Mouse (Mus musculus) adrenal gland (tissue): Measurements from ENCODE around the gene Igf1.

Experiments used
- intact Hi-C: fragments of 180-260 bp; cut with DNase I; formaldehyde crosslinking; loops from one replicate; pipeline ENCODE4 v1.15.1; 2025

Gene Igf1

GRCm38 (mm10) chr10:87859453-87859852, 1.4 kb downstream of the Igf1 start:
- intact Hi-C loops = loop anchor here (10.0 kb wide), 1 partner anchor 255 kb away; no protein-coding TSS in a partner anchor

- intact Hi-C loops = no loop called here
These were observed 2.4 kb downstream of the Igf1 start for GRCm38 (mm10) chr10:87860181-87861103.

GRCm38 (mm10) chr10:87861104-87861455, 3.0 kb downstream of the Igf1 start:
- intact Hi-C loops = no loop called here

GRCm38 (mm10) chr10:87862899-87863298, 4.8 kb downstream of the Igf1 start:
- intact Hi-C loops = no loop called here

DNA sequence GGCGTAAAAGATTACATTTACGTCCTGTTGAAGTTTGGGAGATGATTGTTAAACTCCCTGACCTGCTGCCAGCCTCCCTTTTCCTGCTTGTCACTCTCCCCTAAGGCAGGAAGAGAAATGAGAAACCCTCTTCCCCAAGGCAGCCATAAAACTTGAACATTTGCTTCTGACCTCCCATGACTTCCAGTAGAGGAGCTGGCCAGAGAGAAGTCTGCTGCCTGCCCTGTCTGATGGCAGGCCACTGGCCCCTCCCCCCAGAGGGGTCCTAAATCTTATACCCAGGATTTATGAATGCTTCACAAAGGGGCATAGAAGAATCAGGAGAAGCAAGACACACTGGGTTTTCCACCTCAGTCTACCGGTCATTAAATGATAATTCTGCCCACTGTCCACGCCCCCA, 5.3 kb downstream of the Igf1 start:
- intact Hi-C loops = no loop called here

DNA sequence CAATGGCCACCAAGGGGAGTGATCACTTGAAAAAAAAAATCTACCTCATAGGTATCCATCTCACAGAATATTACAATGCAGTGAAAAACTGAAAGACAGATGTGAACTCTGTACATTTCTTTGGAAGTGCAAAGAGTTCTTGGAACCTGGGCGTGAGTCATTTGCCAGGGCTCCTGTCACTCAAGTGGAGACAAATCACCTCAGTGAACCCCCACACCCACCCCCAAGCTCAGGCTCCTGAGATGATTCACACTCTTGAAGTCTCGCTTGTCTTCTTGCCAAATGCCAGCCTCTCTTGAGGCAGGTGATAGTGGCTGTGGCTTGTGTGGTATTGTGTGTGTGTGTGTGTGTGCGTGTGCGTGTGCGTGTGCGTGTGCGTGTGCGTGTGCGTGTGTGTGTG, 7.6 kb downstream of the Igf1 start:
- intact Hi-C loops = no loop called here

DNA sequence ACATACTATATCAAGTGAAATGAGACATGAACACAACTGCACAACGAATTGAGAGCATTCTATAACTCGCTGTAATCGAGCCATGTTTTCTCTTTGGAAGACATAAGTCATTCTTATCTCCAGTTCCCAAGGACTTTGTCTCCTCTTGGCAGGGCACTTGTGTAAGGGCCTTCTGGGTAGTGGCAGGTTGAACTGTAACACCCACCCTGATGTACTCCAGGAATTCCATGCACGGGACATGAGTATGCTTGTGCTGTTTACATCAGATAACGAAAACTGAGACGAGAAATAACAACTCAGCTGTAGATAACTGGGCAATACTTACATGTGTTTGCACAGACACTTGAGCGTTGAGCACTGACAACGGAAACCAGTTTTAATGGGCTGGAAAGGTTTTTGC, 8.4 kb downstream of the Igf1 start:
- intact Hi-C loops = no loop called here

DNA sequence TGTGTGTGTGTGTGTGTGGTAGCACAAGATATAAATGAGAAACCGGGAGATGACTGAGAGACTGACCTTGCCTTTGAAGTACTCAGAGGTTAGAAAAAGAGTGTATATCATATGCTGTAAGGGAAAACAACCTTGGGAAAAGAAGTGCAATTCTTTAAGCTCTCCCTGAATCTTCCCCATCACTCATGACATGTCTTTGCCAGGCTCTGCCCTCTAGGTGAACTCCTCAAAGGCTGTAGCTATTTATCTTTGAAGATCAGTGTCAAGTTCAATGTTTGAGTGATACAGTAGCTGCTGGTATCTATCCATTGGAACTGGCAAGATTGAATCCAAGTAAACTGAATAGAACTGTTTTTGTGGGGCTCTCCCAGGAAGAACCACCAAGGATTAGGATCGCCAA, 9.2 kb downstream of the Igf1 start:
- intact Hi-C loops = no loop called here

- intact Hi-C loops = no loop called here
These were observed 9.6 kb downstream of the Igf1 start for GRCm38 (mm10) chr10:87867631-87868030.

DNA sequence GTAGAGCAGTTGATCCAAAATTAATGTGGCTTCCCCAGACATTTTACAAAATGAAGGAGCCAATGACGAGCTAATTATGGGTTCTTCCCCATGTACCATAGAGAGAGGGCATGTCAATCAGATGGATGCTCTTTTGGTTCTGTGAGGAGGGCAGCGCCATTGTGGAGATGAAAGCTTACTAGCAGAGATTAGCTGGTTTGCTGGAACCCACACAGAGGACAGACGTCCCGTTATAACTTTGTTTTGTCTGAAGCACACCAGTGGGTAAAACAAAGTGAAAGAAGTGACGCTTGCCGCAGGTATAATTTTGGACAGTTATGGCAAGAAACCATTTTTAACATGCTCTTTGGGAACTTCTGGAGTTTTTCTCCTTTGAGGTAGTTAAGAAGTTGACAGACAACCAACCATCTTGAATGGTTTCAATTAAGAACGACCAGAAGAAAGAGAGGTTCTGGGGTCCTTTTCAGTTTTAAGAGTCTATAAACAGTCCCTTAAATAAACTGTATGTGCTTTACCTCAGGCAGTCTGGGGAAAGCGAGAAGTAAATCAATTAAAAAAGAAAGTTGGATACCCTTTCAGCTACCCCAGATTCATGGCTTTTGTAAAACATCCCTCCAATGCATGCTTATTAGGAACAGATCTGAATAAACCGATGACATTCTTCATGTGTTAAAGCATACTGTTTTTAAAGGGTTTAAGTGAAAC, 10.4 kb downstream of the Igf1 start:
- intact Hi-C loops = no loop called here

GRCm38 (mm10) chr10:87869151-87869550, 11.1 kb downstream of the Igf1 start:
- intact Hi-C loops = no loop called here

- intact Hi-C loops = no loop called here
These were observed 11.6 kb downstream of the Igf1 start for GRCm38 (mm10) chr10:87869691-87870090.

- intact Hi-C loops = no loop called here
These were observed 14.0 kb downstream of the Igf1 start for GRCm38 (mm10) chr10:87871863-87872647.

DNA sequence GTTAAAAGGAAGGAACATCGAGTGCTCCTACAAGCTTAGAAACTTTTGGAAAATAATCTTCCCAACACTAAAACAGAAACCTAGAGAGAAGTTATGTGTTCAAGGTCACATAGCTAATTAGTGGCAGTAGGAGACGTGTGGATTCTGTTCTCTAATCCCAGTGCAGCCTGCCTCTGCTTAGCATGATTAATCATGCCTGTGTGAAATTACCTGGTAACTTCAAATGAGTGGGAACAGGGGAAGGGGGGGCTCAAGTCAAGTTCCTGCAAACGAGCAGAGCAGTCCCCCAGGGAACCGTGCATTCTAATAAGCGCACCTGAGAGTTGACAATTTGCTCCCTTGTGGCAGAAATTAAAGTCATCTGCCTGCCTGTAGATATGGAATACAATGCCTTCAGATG, 14.8 kb downstream of the Igf1 start:
- intact Hi-C loops = no loop called here

DNA sequence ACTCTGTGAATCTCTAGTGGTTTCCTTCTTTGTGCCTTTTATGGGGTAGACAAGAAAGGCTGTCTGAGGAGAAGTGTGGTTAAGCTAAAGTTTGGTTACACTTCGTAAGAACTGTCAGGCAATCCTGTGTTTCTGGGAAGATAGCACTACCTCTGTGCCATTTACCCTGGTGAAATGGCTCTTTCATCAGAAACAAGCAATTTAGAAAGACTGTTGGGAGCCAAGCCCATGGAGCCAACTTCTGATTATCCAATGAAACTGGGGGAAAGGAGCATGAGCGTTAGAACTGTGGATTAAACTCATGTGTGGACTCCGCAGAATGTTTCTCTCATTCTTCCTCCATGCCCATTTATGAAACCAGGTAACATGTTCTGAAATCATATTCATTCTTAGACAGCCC, 15.5 kb downstream of the Igf1 start:
- intact Hi-C loops = no loop called here

DNA sequence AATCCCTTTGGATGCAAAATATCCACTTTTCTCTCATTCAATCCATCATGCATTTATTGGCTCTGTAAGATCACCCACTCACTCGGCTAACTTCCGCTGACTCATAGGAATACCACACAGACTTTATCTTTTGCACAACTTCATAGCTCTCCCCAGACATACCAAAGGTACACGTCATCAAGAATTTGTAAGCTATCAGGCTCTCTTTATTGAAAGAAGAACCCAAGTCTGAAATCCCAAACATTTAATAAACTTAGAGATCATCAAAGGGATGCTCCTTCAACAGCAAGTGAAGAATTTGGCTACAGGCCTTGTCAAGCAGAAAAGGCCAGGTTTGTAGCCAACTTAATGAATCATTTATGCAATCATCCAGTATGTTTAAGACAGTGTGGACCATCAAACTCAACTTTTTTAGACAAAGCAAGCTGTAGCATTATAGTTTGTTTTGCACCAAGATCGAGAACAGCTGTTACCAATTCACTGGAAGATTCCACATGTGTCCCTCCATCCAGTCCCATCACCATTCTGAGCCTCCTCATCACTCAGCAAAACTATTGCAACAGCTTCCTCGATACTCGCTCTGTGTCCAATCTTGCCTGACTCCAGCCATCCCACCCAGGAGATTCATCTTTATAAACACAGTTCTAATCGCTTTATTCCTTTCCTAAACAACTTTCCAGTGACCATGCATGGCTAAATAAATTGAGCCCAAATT, 22.2 kb downstream of the Igf1 start:
- intact Hi-C loops = no loop called here

DNA sequence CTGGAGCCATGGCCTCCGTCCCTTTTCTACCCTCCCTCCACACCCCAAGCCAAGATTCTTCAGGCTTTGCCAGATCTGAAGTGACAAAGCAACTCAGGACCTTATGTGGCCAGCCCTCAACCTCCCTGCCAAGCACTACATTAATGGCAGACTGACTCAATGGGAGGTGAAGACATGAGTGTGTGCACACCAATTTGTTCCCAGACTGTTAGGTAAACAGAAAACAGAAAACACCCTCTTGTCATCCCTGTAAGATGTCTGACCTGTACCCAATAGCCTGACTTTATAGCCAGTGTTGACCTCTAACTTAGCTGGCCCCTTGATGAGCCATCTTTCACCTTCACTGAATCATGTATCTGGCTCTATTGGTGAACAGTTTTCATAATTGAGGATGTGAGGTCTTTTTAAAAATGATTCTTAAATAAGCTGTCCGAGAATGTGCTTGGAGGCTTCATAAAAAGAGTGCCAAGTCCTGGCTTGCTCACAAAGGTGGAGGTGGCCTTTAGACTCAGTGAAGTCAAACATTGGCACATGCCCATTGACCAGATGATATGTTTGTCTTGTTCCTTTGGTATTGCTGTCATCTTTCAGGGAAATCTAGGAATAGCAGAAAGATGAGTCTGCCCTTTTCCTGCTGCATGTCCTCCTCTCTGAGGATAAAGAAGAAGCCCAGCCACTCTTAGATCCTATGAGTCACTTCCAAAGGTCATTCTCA, 27.4 kb downstream of the Igf1 start:
- intact Hi-C loops = no loop called here

- intact Hi-C loops = no loop called here
These were observed 31.8 kb downstream of the Igf1 start for GRCm38 (mm10) chr10:87889850-87890249.

DNA sequence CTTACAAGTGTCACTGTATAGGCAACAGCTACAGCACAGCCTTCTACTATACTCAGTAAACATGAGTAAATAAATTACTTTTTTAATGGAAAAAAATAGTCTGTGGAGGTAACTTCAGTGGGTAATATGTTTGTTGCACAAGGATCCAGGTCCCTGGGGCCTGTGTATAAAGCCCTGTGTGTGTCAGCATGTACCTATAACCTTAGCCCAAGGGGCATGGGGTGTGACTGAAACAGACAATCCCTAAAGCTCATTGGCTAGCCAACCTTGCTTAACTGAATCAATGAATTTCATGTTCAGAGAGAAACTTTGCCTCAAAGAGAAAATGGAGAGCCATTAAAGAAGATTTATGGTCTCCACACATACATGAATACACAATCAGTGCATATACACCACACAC, 34.2 kb downstream of the Igf1 start:
- intact Hi-C loops = no loop called here

DNA sequence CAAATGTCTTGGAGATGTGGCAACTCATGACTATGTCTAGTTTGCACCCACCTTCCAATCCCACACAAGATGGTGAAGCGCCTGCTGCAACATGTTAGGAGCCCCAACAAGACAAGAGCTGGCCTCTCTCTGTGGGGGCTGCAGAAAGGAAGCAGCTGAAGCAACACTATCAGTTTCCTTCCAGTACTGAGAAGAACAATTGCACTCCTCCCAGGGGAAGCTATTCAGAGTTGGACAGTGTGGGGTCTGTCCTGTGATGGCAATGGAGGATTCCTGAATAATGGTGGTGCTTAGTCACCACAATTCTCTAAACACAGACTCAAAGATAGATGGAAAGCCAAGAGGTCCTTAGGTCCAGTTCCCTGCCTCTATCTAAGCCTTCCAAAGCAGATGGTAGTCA, 35.2 kb downstream of the Igf1 start:
- intact Hi-C loops = no loop called here
